Mouse (Mus musculus): Measurements from ENCODE around the gene Nfic.

The Nfic gene

GRCm38 (mm10) chr10:81430831-81431525 is 24.5 kb downstream of the Nfic start:
- no peak for DNase-seq (ENCODE audit: low read depth, low spot score)

DNA sequence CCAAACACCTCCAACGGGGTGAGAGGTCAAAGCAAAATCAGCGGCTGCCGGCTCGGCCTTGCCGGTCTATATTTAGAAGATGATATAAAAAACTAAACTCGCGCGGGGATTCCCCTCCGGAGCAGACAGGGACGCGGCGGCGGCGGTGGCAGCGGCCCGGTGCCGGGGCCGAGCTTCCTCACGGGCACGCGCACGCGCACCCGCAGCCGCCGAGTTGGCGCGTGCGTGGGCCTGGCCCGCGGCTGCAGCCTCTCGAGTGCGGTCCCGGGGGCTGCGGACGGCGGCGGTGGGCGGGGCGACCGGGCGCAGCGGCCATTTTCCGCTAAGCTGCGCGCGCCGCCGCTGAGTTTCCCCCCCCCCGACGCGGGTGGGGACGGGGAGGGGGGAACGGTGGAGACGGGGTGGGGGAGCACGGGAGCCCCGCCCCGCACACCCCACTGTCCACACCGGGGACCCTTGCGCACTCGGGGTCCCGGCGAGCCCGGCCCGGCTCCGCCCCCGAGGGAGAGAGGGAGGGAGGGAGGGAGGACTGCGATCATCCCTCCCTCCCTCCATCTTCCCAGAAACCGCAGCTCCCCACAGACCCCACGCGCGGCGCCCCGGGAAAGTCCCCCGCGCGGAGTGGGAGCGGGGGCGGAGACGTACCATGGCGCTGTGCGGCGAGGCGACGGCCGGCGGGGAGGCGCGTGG is 25.1 kb downstream of the Nfic start:
- no peak for DNase-seq (ENCODE audit: low read depth, low spot score)

DNA sequence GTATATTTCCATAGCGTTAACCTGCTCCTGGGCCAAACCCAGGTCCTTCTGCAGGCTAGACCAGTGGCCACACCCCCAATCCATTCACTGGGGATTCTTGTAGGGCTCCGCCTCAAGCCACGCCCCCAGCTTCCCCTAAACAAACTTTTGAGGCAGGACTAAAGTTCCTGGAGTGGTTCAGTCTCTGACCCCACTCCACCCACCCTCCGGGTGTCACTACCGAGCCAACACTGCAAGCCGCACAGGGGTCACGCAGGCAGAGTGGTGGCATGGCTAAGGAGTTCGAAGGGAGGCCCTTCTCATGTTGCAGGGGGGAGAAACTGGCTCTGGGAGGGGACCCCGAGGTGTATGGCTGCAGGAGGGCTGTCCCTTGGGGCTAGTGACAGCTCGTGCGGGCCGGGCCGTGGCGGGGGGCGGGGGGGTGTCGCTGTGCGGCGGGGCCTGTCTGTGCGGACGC is 25.8 kb downstream of the Nfic start:
- no peak for DNase-seq (ENCODE audit: low read depth, low spot score)

- DNase-seq (ENCODE audit: low read depth, low spot score), result no peak
Measured at GRCm38 (mm10) chr10:81429092-81429491, 26.3 kb downstream of the Nfic start.

GRCm38 (mm10) chr10:81428507-81428870 is 26.9 kb downstream of the Nfic start:
- DNase-seq (ENCODE audit: low read depth, low spot score), result no peak

- DNase-seq (ENCODE audit: low read depth, low spot score), result no peak
Measured at GRCm38 (mm10) chr10:81427804-81428506, 27.5 kb downstream of the Nfic start.

DNA sequence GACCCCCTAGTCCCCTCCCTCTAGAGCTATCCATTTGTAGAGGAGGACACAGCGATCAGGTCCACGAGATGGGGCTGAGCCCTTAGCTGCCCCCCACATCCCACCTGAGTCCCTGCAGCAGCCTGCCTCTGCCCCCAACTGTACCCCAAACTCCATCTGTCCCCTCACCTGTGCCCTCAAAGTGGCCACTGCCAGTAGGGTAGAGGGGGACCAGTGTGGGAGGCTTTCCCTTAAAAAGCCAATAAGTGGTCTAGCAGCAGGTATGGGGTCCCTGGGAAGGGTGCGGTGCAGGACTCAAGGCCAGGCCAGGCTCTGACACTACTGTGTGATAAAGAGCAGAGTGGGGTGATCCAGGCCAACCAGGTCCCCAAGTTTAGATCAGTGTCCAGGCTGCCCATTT is 28.1 kb downstream of the Nfic start:
- no peak for DNase-seq (ENCODE audit: low read depth, low spot score)

GRCm38 (mm10) chr10:81426897-81427296 is 28.5 kb downstream of the Nfic start:
- DNase-seq (ENCODE audit: low read depth, low spot score), result no peak

DNA sequence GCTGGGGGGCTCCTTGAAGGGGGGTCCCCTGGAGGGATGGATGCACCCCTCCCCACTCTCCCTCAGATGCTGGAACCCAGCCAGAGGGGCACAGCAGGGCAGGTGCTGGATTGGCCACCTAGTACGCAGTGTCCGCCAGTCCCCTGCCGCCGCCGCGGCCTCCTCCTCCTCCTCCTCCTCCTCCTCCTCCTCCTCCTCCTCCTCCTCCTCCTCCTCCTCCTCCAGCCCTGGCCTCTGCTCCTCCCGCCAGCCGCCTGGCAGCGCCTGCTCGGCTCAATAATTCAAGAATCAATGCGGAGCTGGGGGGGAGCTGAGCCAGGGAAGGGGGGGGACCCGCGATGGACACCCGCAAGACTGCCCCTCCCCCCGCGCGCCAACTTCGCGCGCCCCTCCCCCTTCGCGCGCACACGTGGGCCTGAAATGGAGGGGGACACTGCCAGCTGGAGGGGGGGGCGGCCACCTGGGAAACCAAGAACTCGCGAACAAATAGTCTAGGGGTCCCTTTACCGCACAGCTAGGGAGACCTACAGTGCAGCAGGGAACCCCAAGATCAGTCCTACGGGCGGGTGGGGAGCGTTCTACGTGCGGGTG is 29.3 kb downstream of the Nfic start:
- DNase-seq (ENCODE audit: low read depth, low spot score), result no peak

DNA sequence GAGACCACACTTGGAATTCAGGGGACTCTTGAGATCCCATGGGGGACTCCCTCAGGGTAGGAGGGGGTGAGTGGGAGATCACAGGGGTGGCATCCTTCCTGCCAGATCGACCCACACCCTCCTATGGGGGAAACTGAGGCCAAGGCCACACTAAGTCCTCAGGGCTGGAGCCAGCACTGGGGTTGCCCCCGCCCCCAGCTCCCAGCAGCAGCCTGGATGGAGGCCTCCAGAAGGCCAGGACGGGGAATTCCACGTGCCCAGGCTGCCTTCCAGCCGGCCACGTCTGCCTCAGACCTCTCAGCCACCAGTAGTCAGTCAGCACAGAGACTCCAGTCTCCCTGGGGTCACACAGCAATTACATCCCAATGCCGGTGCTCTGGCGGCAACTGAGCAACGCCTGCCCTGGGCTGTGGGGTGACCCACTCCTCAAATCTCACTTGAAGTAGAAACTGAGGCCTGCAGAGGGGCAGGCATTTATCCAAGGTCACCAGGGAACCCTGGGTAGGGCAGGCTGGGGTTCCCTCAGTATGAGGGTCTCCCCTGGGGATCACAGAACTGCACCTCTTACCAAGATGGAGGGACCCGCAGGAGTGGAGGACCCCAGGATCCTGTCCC is 30.1 kb downstream of the Nfic start:
- no peak for DNase-seq (ENCODE audit: low read depth, low spot score)

DNA sequence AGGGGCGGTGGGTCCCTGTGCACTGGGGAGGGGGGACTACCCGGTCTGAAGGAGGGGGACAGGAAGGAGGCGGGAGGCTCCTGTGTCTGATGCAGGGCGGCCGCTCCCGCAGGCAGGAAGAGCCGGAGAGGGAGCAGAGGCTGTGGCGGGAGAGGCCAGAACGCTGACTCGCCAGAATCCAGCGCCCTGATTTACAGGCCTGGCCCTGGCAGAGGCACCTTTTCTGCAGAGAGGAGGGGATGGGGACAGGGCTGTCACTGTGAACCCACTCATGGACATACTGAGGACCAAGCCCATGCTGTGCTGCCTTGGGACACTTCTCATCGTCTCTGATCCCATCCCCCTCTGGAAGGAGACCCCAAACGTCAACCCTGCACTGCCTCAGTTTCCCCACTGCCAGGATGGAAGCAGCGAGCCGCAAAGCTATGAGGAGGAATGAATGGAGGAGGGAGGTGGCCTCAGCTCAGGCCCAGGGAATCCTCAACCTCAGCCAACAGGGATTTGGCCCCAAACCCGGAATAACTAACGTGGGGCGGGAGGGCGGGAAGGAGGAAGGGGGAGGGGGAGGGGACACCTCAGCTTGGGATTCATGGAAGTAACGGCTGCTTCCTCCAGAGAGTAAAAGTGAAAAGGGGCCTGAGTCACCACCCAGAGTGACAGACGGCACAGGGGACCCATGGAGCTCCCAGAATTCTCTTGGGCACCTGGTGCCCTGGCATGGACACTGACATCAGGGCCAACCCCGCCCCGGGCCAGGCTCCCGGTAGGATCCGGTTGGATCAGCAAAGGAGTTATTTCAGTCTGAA is 31.0 kb downstream of the Nfic start:
- no peak for DNase-seq (ENCODE audit: low read depth, low spot score)

DNA sequence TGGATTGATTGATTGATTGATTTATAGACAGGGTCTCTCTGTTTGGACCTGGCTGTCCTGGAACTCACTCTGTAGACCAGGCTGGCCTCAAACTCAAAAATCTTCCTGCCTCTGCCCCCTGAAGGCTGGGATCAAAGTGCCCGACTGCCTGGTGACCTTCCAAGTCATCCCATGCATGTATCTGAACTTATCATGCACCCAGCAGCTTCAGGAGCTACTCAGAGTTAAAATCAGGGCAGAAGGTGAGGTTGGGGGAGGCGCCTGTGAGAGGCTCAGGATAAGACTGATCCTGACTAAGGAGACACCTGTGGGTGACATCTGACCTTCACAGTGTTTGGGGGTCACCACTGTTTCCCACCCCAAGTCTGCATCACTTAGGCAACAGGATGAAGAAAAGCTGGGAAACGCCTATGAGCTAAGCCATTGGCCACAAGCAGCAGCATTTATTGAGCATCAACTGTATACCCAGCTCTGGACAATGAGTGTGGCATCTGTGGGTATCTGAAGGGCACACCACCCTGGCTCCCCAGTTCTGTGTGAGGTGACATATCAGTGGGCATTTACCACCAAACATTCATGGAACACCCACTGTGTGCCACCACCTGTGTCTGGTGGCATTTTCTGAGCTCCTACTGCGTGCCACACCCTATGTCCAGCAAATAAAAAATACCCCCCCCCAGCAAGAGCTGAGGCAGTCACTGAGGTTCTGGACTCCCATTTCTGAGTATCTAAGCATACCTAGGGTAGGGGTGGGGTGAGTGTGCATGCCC is 31.8 kb downstream of the Nfic start:
- no peak for DNase-seq (ENCODE audit: low read depth, low spot score)

- no peak for DNase-seq (ENCODE audit: low read depth, low spot score)
Measured at GRCm38 (mm10) chr10:81422661-81423217, 32.7 kb downstream of the Nfic start.

GRCm38 (mm10) chr10:81422191-81422590 is 33.2 kb downstream of the Nfic start:
- no peak for DNase-seq (ENCODE audit: low read depth, low spot score)

DNA sequence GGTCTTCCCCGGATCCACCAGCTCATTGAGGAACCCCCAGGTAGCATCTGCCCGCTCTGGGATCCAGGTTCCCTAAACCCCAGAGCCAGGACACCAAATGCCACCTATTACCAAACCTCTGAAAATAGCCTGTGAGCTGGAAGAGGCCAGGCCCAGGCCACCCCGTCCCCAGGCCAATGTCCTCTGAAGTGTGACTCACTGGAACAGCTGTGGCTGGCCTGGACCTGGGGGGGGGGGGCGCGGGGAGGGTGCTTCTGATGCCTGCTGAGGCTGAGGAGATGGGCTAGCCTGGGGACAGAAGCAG is 33.7 kb downstream of the Nfic start:
- DNase-seq (ENCODE audit: low read depth, low spot score), result no peak

DNA sequence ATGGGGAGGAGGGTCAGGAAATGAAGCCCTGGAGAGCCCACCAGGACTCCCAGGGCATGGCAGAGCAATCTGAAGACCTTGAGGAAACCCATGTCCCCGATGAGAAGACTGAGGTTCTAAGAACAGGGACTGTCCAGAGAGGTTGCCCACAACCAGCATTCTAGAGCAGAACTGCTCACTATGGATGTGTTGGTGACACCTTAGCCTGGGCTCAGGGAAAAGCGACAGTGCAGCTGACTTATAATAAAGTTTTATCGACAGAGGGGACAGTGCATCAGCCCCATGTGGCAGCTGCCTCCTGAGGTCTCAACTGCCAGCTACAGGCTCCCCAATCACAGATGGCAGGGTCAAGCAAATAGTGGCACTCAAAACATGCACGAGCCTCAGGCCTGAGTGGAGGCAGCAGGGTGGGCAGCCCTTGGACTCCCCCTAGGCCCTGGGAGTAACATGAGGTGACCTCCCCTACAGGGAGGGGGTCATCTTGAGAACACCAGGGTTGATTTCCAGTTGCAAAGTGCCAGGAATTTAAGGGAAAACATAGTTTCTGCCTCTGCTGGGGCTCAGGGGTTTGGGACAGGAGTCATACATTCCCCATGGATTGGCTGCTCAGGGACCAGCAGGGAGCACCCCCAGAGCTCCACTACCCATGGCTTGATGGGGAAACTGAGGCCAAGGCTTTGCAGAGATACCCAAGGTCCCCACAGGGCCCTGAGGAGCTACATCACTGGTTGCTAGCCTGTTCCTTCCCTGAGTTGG is 34.2 kb downstream of the Nfic start:
- no peak for DNase-seq (ENCODE audit: low read depth, low spot score)

GRCm38 (mm10) chr10:81420191-81420767 is 35.2 kb downstream of the Nfic start:
- no peak for DNase-seq (ENCODE audit: low read depth, low spot score)

DNA sequence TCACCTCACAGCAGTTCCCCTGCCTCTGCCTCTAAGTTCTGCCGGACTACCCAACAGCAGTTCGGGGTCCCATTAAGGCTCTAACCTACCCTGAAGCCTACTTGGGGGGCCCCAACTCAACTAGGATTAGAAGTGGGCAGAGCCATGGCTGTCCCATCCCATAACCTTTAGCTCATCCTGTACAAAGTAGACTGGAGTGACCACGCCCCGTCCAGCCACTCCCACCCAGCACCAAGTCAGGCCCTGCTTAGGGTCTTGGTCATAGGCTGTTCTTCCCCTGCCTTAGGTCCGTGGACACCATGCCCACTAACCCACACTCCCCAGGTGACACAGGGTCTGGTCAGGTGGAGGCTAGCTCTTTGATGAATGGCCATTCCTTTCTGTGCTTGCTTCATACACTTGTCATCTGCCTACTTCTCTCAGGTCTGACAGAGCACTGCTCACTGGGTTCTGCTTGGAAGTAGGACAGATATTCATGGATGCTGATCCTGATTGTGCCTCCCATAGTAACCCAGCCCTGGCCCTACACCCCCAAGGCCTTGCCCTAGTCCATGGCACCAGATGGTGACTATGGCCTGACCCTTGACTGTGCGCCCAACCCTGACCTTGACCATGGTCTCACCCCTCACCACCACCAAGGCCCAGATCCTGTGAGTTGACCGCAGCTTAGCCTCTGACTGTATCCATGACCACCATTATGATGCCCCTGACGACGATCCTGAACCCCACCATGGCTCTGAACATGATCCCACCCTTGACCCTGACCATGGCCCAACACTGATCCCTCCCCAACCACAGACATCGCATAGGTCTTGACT is 36.1 kb downstream of the Nfic start:
- DNase-seq (ENCODE audit: low read depth, low spot score), result no peak
